Comparison of ENCODE assay signal across 13 mouse cellular contexts in the genomic region with DNA sequence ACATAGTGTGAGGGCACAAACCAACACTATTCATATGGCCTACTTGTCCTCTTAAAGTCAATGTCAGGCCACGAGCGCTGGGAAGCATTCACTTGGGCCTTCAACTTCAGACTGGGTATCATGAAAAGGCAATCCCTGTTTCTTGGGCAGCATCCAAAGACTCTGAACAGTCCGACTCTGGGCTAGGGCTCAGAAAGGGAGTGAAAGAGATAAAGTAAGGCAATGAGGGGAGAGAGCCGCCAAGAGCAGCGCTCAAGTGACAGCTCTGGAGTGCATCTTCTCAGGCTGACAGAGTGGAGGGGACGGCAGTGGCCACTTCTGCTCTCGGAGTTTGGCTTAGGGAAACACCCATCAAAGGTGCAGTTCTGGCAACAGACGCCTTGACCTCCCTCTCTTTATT.
DNase-seq lines count a peak whose midpoint lies in the region; ATAC-seq and TF ChIP-seq lines count a peak whose summit lies in the region.
"Had no signal": no experiment of that assay in that cellular context is flagged by ENCODE, and none has a peak within 500 bp of the region (broad histone marks: within the 10 kb centered on the region; RNA-seq: fewer than 3 reads in every experiment).

No protein-coding gene starts in this region.

- no peaks in the 10 kb centered on the region for H3K36me3 ChIP-seq in hindbrain, postnatal 0 days (ENCODE audit: insufficient read depth, low read length)
- H3K36me3 ChIP-seq in hindbrain, embryonic 10.5 days, result no peaks in the 10 kb centered on the region
- H3K36me3 ChIP-seq in stomach, embryonic 15.5 days, result no peaks in the 10 kb centered on the region
- H3K36me3 ChIP-seq in kidney, embryonic 14.5 days (ENCODE audit: control insufficient read depth, insufficient read depth, low read length), result no peaks in the 10 kb centered on the region
- H3K36me3 ChIP-seq: hindbrain, embryonic 15.5 days; liver, embryonic 13.5 days; midbrain, embryonic 13.5 days had no signal

- H3K9me3 ChIP-seq in hindbrain, postnatal 0 days (ENCODE audit: low read length), result no peaks in the 10 kb centered on the region
- no peaks in the 10 kb centered on the region for H3K9me3 ChIP-seq in hindbrain, embryonic 10.5 days
- no peaks in the 10 kb centered on the region for H3K9me3 ChIP-seq in stomach, embryonic 15.5 days
- H3K9me3 ChIP-seq in kidney, embryonic 14.5 days (ENCODE audit: control insufficient read depth, low read length), result no peaks in the 10 kb centered on the region
- H3K9me3 ChIP-seq: forebrain, embryonic 13.5 days; hindbrain, embryonic 15.5 days; liver, embryonic 13.5 days; midbrain, embryonic 13.5 days had no signal

- no peak overlapping the region for H3K27ac ChIP-seq in hindbrain, postnatal 0 days
- no peak overlapping the region for H3K27ac ChIP-seq in hindbrain, embryonic 10.5 days
- H3K27ac ChIP-seq in stomach, embryonic 15.5 days, result peak overlapping the region; percentile 2; the same call in 1 of the 2 replicates
- H3K27ac ChIP-seq in kidney, embryonic 14.5 days (ENCODE audit: low read depth, low read length), result no peak overlapping the region
- H3K27ac ChIP-seq: forebrain, embryonic 13.5 days; hindbrain, embryonic 15.5 days; liver, embryonic 13.5 days; midbrain, embryonic 13.5 days had no signal

- peaks cover 8% of the 10 kb centered on the region; the same call in 1 of the 2 replicates for H3K4me1 ChIP-seq in hindbrain, postnatal 0 days (ENCODE audit: insufficient read depth, low read length)
- peaks cover 48% of the 10 kb centered on the region for H3K4me1 ChIP-seq in hindbrain, embryonic 10.5 days (replicated peaks)
- H3K4me1 ChIP-seq in stomach, embryonic 15.5 days, result no peaks in the 10 kb centered on the region
- peaks cover 20% of the 10 kb centered on the region for H3K4me1 ChIP-seq in kidney, embryonic 14.5 days (ENCODE audit: control insufficient read depth, insufficient read depth, low read length)
- H3K4me1 ChIP-seq: liver, embryonic 13.5 days had no signal

- intact Hi-C loops in heart, postnatal 10 days (cut with DNase I), result no loop called here

- WGBS in hindbrain, postnatal 0 days, result 45% methylated on average over 8 of the region's 8 CpGs
- 75% methylated on average over 8 of the region's 8 CpGs for WGBS in hindbrain, embryonic 10.5 days
- 47% methylated on average over 8 of the region's 8 CpGs for WGBS in stomach, embryonic 15.5 days
- WGBS in kidney, embryonic 14.5 days, result 41% methylated on average over 8 of the region's 8 CpGs

- no peak overlapping the region for H3K4me2 ChIP-seq in hindbrain, postnatal 0 days (ENCODE audit: low read depth, low read length)
- H3K4me2 ChIP-seq in stomach, embryonic 15.5 days, result no peak overlapping the region
- H3K4me2 ChIP-seq in kidney, embryonic 14.5 days (replicated peaks; ENCODE audit: low read depth, low read length), result no peak overlapping the region
- H3K4me2 ChIP-seq: forebrain, embryonic 13.5 days; hindbrain, embryonic 15.5 days; liver, embryonic 13.5 days; midbrain, embryonic 13.5 days had no signal

- H3K4me3 ChIP-seq in hindbrain, postnatal 0 days (ENCODE audit: low read length), result no peak overlapping the region
- H3K4me3 ChIP-seq in hindbrain, embryonic 10.5 days, result no peak overlapping the region
- H3K4me3 ChIP-seq in stomach, embryonic 15.5 days (replicated peaks), result no peak overlapping the region
- no peak overlapping the region for H3K4me3 ChIP-seq in kidney, embryonic 14.5 days (ENCODE audit: low read length)
- H3K4me3 ChIP-seq: forebrain, embryonic 13.5 days; hindbrain, embryonic 15.5 days; liver, embryonic 13.5 days; midbrain, embryonic 13.5 days had no signal

- H3K27me3 ChIP-seq in hindbrain, postnatal 0 days (ENCODE audit: insufficient read depth, low read length), result no peaks in the 10 kb centered on the region
- H3K27me3 ChIP-seq in hindbrain, embryonic 10.5 days (ENCODE audit: insufficient read depth, poor library complexity, severe bottlenecking), result peaks cover 49% of the 10 kb centered on the region
- H3K27me3 ChIP-seq in stomach, embryonic 15.5 days (replicated peaks), result no peaks in the 10 kb centered on the region
- no peaks in the 10 kb centered on the region; the same call in 1 of the 2 replicates for H3K27me3 ChIP-seq in kidney, embryonic 14.5 days (ENCODE audit: control insufficient read depth, insufficient read depth, low read length)
- H3K27me3 ChIP-seq: hindbrain, embryonic 15.5 days; liver, embryonic 13.5 days had no signal

- no peak for ATAC-seq in hindbrain, postnatal 0 days
- peak; percentile 53; the same call in 1 of the 2 replicates for ATAC-seq in stomach, embryonic 15.5 days (ENCODE audit: insufficient read depth, low FRiP score, low read depth)
- ATAC-seq in kidney, embryonic 14.5 days (ENCODE audit: low FRiP score, low TSS enrichment), result no peak
- ATAC-seq: forebrain, embryonic 13.5 days; midbrain, embryonic 13.5 days had no signal

- TF ChIP-seq CTCF in hindbrain, postnatal 0 days (IDR thresholded peaks at IDR 0.05; ENCODE audit: low read depth), result no peak

- no peak overlapping the region for H3K9ac ChIP-seq in hindbrain, postnatal 0 days (replicated peaks; ENCODE audit: low read length)
- H3K9ac ChIP-seq in stomach, embryonic 15.5 days, result no peak overlapping the region
- no peak overlapping the region for H3K9ac ChIP-seq in kidney, embryonic 14.5 days (ENCODE audit: low read depth, low read length)
- H3K9ac ChIP-seq: forebrain, embryonic 13.5 days; hindbrain, embryonic 15.5 days; liver, embryonic 13.5 days; midbrain, embryonic 13.5 days had no signal

- DNase-seq in hindbrain, postnatal 0 days (ENCODE audit: low spot score), result peak; percentile 51
- no peak for DNase-seq in hindbrain, embryonic 10.5 days (ENCODE audit: low spot score)
- DNase-seq in testis, postnatal 14 days (ENCODE audit: low spot score), result peak; percentile 35
- no peak for DNase-seq in testis, postnatal 10 days (ENCODE audit: low spot score)
- peak; percentile 75 to 76 for DNase-seq in heart, postnatal 10 days
- DNase-seq in layer of hippocampus, adult 9-10 months (ENCODE audit: low spot score), result no peak
- DNase-seq: liver, embryonic 13.5 days; thymus, postnatal 36 days had no signal

Comparison
In these comparisons a context has a peak if more than half of its experiments do, and no peak if none do; other contexts are left out.
1. DNase-seq: peak in hindbrain, postnatal 0 days (single experiment), testis, postnatal 14 days (single experiment) and heart, postnatal 10 days (2 of 2); none in hindbrain, embryonic 10.5 days (single experiment), testis, postnatal 10 days (single experiment) and layer of hippocampus, adult 9-10 months (single experiment).